Mouse (Mus musculus) kidney, postnatal 0 days (tissue): ENCODE measurements around the gene Lin7a. TPM values are rescaled to one million over a fixed set of nuclear protein-coding genes. Genes with fewer than 3 reads are reported as not detected.

Experiments
- ATAC-seq: fragments of 200-750 bp; cut with Nextera tagmentation; replicated peaks from 2 replicates; pipeline ENCODE4 v1.8.0; 2017; ENCODE audit warnings: low read depth, moderate number of reproducible peaks, moderate TSS enrichment, moderate library complexity; ENCODE audit not compliant: low FRiP score
- DNase-seq: peaks from one replicate; pipeline ENCODE4 v3.0.0-alpha.2; 2016; ENCODE audit warnings: low spot score
- H3K27ac ChIP-seq: fragments of 300-500 bp; sonication (generic); 2 replicates; pipeline ENCODE4 v1.5.1; 2014; ENCODE audit warnings: mild to moderate bottlenecking
- H3K27me3 ChIP-seq: fragments of 300-500 bp; sonication (generic); 2 replicates; pipeline ENCODE4 v1.6.1; 2014; ENCODE audit warnings: low read length, mixed read lengths; ENCODE audit not compliant: insufficient read depth
- H3K36me3 ChIP-seq: fragments of 300-500 bp; sonication (generic); 2 replicates; pipeline ENCODE4 v1.6.1; 2014; ENCODE audit warnings: low read length, mixed read lengths; ENCODE audit not compliant: insufficient read depth
- H3K4me1 ChIP-seq: fragments of 300-500 bp; sonication (generic); replicated peaks from 2 replicates; pipeline ENCODE4 v1.6.1; 2014; ENCODE audit warnings: antibody characterized with exemption, low read length, mixed read lengths; ENCODE audit not compliant: insufficient read depth
- H3K4me2 ChIP-seq: fragments of 300-500 bp; sonication (generic); 2 replicates; pipeline ENCODE4 v1.6.1; 2014; ENCODE audit warnings: mild to moderate bottlenecking, low read length, moderate library complexity, mixed read lengths
- H3K4me3 ChIP-seq: fragments of 300-500 bp; sonication (generic); replicated peaks from 2 replicates; pipeline ENCODE4 v1.5.1; 2014; ENCODE audit warnings: low read depth, low read length
- H3K9ac ChIP-seq: fragments of 300-500 bp; sonication (generic); 2 replicates; pipeline ENCODE4 v1.6.1; 2014; ENCODE audit warnings: low read depth, low read length
- H3K9me3 ChIP-seq: fragments of 300-500 bp; sonication (generic); replicated peaks from 2 replicates; pipeline ENCODE4 v1.6.1; 2016; ENCODE audit warnings: low read length, inconsistent platforms, mixed read lengths
- CTCF ChIP-seq: IDR thresholded peaks from 2 replicates; pipeline ENCODE4 v1.5.1; 2016; ENCODE audit warnings: antibody characterized with exemption, low read depth, mild to moderate bottlenecking, moderate library complexity
- WGBS: fragments of 180-500 bp; shearing (Covaris S2); extraction: QIAGEN DNeasy Blood & Tissue Kit; methylation state at CpG from one replicate; pipeline ENCODE4 v1.1.7; 2014; 5-methylcytosine and 5-hydroxymethylcytosine counted together
- polyA plus RNA-seq: library from polyadenylated mRNA; unstranded; fragments of >200 nt; fragmentation: Nextera tagmentation; extraction: Ambion mirVana; gene quantifications from 2 replicates; pipeline ENCODE4 v1.2.1, GENCODE M21; 2015

Lin7a gene
- polyA plus RNA-seq, 1 experiment from 2014 or later: 0.54 TPM

GRCm38 (mm10) chr10:107312609-107313008 is 41.1 kb downstream of the Lin7a start:
- no peak overlapping the region for H3K27ac ChIP-seq
- 77% methylated on average over 4 of the region's 4 CpGs for WGBS
- H3K27me3 ChIP-seq: no peaks in the 10 kb centered on the region
- no peaks in the 10 kb centered on the region for H3K4me1 ChIP-seq
- no peak for TF ChIP-seq CTCF
- ATAC-seq: no peak
- no peaks in the 10 kb centered on the region for H3K9me3 ChIP-seq
- H3K36me3 ChIP-seq: no peaks in the 10 kb centered on the region
- H3K4me2 ChIP-seq: no peak overlapping the region
- DNase-seq: no peak
- H3K4me3 ChIP-seq: no peak overlapping the region
- no peak overlapping the region for H3K9ac ChIP-seq

- no peak for DNase-seq
- WGBS: 27% methylated on average over 3 of the region's 3 CpGs
These were observed 41.9 kb downstream of the Lin7a start for GRCm38 (mm10) chr10:107313395-107313794.

GRCm38 (mm10) chr10:107315251-107315650 is 43.8 kb downstream of the Lin7a start:
- no peak for DNase-seq
- Histone ChIP-seq H3K27me3 (no peaks in the 10 kb centered on the region), H3K9me3 (no peaks in the 10 kb centered on the region), H3K4me3 (no peak overlapping the region), H3K9ac (no peak overlapping the region), H3K36me3 (no peaks in the 10 kb centered on the region), H3K27ac (no peak overlapping the region), H3K4me1 (no peaks in the 10 kb centered on the region), H3K4me2 (no peak overlapping the region)
- TF ChIP-seq CTCF: no peak
- no peak for ATAC-seq

More at GRCm38 (mm10) chr10:107313395-107313794, 41.9 kb downstream of the Lin7a start:
- ATAC-seq: no peak
- H3K9ac ChIP-seq: no peak overlapping the region
- no peaks in the 10 kb centered on the region for H3K27me3 ChIP-seq
- TF ChIP-seq CTCF: no peak
- H3K27ac ChIP-seq: no peak overlapping the region
- H3K4me2 ChIP-seq: no peak overlapping the region
- no peaks in the 10 kb centered on the region for H3K36me3 ChIP-seq
- H3K4me1 ChIP-seq: no peaks in the 10 kb centered on the region
- H3K4me3 ChIP-seq: no peak overlapping the region
- H3K9me3 ChIP-seq: no peaks in the 10 kb centered on the region

GRCm38 (mm10) chr10:107315681-107316080 is 44.2 kb downstream of the Lin7a start:
- DNase-seq (no peak), ATAC-seq (no peak)
- no peaks in the 10 kb centered on the region for H3K36me3 ChIP-seq
- 61% methylated on average over 5 of the region's 5 CpGs for WGBS
- H3K27me3 ChIP-seq: no peaks in the 10 kb centered on the region
- no peak overlapping the region for H3K4me2 ChIP-seq
- H3K9ac ChIP-seq: no peak overlapping the region
- no peaks in the 10 kb centered on the region for H3K4me1 ChIP-seq
- H3K27ac ChIP-seq: no peak overlapping the region
- H3K4me3 ChIP-seq: no peak overlapping the region
- H3K9me3 ChIP-seq: no peaks in the 10 kb centered on the region
- no peak for TF ChIP-seq CTCF

- H3K9ac ChIP-seq: no peak overlapping the region
- WGBS: 76% methylated on average over 2 of the region's 2 CpGs
- H3K9me3 ChIP-seq: no peaks in the 10 kb centered on the region
- no peaks in the 10 kb centered on the region for H3K4me1 ChIP-seq
- no peak overlapping the region for H3K27ac ChIP-seq
- no peak for TF ChIP-seq CTCF
- no peak overlapping the region for H3K4me2 ChIP-seq
- no peak for ATAC-seq
- no peaks in the 10 kb centered on the region for H3K36me3 ChIP-seq
- no peaks in the 10 kb centered on the region for H3K27me3 ChIP-seq
- no peak for DNase-seq
- H3K4me3 ChIP-seq: no peak overlapping the region
These were observed 44.6 kb downstream of the Lin7a start for GRCm38 (mm10) chr10:107316100-107316499.

GRCm38 (mm10) chr10:107319648-107320047 is 48.2 kb downstream of the Lin7a start:
- Histone ChIP-seq H3K27ac (no peak overlapping the region), H3K4me2 (no peak overlapping the region), H3K36me3 (no peaks in the 10 kb centered on the region), H3K4me1 (no peaks in the 10 kb centered on the region), H3K27me3 (no peaks in the 10 kb centered on the region), H3K9me3 (no peaks in the 10 kb centered on the region), H3K9ac (no peak overlapping the region), H3K4me3 (no peak overlapping the region)
- DNase-seq (no peak), ATAC-seq (no peak)
- WGBS: 86% methylated on average over 2 of the region's 2 CpGs
- TF ChIP-seq CTCF: no peak

- TF ChIP-seq CTCF: no peak
- WGBS: 94% methylated on average over 7 of the region's 7 CpGs
- H3K4me3 ChIP-seq: no peak overlapping the region
- no peak overlapping the region for H3K9ac ChIP-seq
- ATAC-seq (no peak), DNase-seq (no peak)
- H3K9me3 ChIP-seq: no peaks in the 10 kb centered on the region
- H3K4me1 ChIP-seq: no peaks in the 10 kb centered on the region
- no peaks in the 10 kb centered on the region for H3K36me3 ChIP-seq
- H3K27me3 ChIP-seq: no peaks in the 10 kb centered on the region
- H3K27ac ChIP-seq: no peak overlapping the region
- H3K4me2 ChIP-seq: no peak overlapping the region
These were observed 52.4 kb downstream of the Lin7a start for GRCm38 (mm10) chr10:107323865-107324264.
